Mouse (Mus musculus) megakaryocyte, embryonic 14.5 days (primary cell): Measurements from ENCODE around the gene Wnt7b. TPM values are rescaled to one million over a fixed set of nuclear protein-coding genes. Genes with fewer than 3 reads are reported as not detected.

Source experiments
- H3K27me3 ChIP-seq: replicated peaks from 2 replicates; pipeline ENCODE3; 2012; ENCODE audit warnings: inconsistent platforms
- H3K36me3 ChIP-seq: replicated peaks from 2 replicates; pipeline ENCODE3; 2012; ENCODE audit warnings: low read length, inconsistent platforms, mixed read lengths
- H3K4me1 ChIP-seq: 2 replicates; pipeline ENCODE4 v1.6.1; 2012; ENCODE audit warnings: inconsistent platforms
- H3K4me3 ChIP-seq: replicated peaks from 2 replicates; pipeline ENCODE3; 2012; ENCODE audit warnings: moderate library complexity, mild to moderate bottlenecking, inconsistent platforms
- H3K9me3 ChIP-seq: 2 replicates; pipeline ENCODE4 v1.6.1; 2012; ENCODE audit warnings: inconsistent platforms
- FLI1 ChIP-seq: IDR thresholded peaks from 2 replicates; pipeline ENCODE4 v1.6.1; 2012; ENCODE audit warnings: low read length, inconsistent platforms, mixed read lengths
- GATA1 ChIP-seq: IDR thresholded peaks from 3 replicates; pipeline ENCODE4 v1.6.1; 2012; ENCODE audit warnings: mixed read lengths, low read length, inconsistent platforms, borderline replicate concordance
- polyA plus RNA-seq: library from polyadenylated mRNA; stranded (reverse); fragments of >175 nt; gene quantifications from 2 replicates; pipeline ENCODE4 v1.2.3, GENCODE M21; 2012; ENCODE audit warnings: low replicate concordance; ENCODE audit not compliant: insufficient read depth

Wnt7b gene
- polyA plus RNA-seq, 1 experiment: not detected

DNA sequence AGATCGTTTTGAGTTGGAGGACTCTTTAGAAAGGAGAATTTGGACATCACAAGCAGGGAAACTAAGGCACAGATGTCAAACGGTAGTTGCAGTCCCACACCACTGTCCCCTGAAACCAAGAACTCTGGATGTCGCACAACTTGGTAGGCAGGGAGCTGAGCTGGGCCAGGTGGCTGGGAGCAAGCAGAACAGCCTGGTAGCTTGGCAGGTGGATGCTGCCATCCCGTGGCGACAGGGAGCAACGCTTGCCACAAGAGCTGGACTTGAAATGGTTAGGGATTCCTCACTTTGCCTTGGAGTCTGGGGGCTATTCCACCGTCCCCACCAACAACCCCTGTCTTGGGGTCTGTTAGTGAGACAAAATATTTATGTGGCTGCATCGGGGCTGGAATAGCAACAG lies 751 bp upstream of the Wnt7b start:
- Histone ChIP-seq H3K9me3 (peaks cover 26% of the 10 kb centered on the region), H3K36me3 (no peaks in the 10 kb centered on the region), H3K4me1 (peaks cover 30% of the 10 kb centered on the region), H3K27me3 (peaks cover 92% of the 10 kb centered on the region), H3K4me3 (no peak overlapping the region)
- TF ChIP-seq GATA1: no peak
- TF ChIP-seq FLI1: no peak

DNA sequence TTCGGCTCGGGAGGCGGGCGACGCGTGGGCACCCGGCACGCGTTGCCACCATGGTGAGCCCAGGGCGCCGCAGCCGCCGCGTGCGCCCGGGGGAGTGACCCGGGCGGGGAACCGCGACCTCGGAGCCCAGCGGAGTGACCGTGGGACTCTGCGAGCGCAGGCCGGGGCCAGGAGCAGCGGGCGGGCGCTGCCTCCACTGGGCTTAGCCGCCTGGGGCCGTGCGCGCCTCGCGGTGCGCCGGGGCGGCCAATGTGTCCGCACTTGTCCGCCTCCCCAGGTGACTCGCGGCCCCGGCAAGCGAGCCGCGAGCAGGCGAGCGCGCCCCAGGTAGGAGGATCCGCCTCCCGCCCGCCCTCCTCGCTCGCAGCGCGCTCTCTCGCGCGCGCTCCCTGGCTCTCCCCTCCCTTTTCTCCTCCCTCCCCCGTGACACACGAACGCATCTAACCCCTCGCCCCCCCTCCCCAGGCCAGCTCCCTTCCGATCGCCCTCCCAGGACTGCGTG lies 659 bp downstream of the Wnt7b start:
- H3K27me3 ChIP-seq: peaks cover 92% of the 10 kb centered on the region
- no peaks in the 10 kb centered on the region for H3K36me3 ChIP-seq
- no peak overlapping the region for H3K4me3 ChIP-seq
- H3K4me1 ChIP-seq: peaks cover 35% of the 10 kb centered on the region
- peaks cover 12% of the 10 kb centered on the region for H3K9me3 ChIP-seq
- TF ChIP-seq FLI1: no peak
- no peak for TF ChIP-seq GATA1

DNA sequence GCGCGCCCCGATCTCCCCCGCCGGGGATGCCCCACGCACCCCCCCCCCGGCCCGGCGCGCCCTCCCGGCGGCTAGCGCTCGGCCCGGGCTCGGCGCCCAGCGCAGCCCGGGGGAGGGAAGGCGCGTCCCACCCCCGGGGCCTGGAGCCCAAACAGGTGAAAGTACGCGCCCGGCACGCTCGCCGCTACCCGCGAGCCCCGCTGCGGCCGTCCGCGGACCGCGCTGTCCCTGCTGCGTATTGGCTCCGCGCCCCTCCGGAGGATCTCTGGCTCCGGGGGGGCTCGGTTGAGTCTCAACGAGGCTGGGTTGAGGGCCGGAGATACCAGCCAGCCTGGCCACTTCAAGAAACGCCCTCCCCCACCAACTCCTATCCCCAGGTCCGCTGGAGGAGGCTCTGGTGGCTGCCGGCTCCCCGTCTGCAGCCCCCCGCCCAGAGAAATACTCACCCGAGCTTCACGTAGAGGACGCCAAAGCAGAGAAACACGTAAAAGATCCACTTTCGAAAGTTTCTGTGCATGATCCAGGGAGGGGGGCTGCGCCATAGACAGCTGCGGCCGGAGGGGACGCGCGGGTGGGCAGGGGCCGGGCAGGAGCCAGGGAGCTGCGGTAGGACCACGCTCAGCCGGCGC lies 1.2 kb downstream of the Wnt7b start:
- TF ChIP-seq GATA1 (no peak), FLI1 (no peak)
- H3K9me3 ChIP-seq: peaks cover 6% of the 10 kb centered on the region
- H3K4me1 ChIP-seq: peaks cover 37% of the 10 kb centered on the region
- peaks cover 92% of the 10 kb centered on the region for H3K27me3 ChIP-seq
- no peak overlapping the region for H3K4me3 ChIP-seq
- H3K36me3 ChIP-seq: no peaks in the 10 kb centered on the region

DNA sequence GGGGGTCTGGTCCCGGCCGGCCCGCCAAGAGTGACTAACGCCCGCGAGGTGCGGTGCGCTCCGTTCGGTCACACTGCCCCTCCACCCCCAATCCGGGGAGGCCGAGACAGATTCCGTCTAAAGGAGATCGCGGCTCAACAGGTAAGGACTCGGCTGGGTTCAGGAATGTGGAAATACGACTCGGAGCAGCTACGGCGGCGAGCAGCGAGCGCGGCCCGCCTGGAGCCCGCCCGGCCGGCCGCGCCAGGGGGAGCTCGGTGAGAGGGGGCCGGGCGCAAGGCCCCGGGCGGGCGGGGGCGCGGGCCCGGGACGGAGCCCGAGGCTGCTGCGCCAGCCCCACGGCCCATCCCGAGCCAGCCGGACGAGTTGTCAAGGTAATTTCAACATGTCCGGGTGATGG lies 1.8 kb downstream of the Wnt7b start:
- Histone ChIP-seq H3K36me3 (no peaks in the 10 kb centered on the region), H3K27me3 (peaks cover 92% of the 10 kb centered on the region), H3K4me3 (no peak overlapping the region), H3K4me1 (peaks cover 37% of the 10 kb centered on the region), H3K9me3 (peaks cover under 1% of the 10 kb centered on the region)
- no peak for TF ChIP-seq FLI1
- no peak for TF ChIP-seq GATA1

- Histone ChIP-seq H3K27me3 (peaks cover 100% of the 10 kb centered on the region), H3K4me3 (peak overlapping the region; percentile 12), H3K9me3 (peaks cover 5% of the 10 kb centered on the region; the same call in 1 of the 2 replicates), H3K36me3 (no peaks in the 10 kb centered on the region), H3K4me1 (peaks cover 31% of the 10 kb centered on the region)
- TF ChIP-seq FLI1 (no peak), GATA1 (no peak)
These were observed 4.5 kb downstream of the Wnt7b start for GRCm38 (mm10) chr15:85577583-85578460.

DNA sequence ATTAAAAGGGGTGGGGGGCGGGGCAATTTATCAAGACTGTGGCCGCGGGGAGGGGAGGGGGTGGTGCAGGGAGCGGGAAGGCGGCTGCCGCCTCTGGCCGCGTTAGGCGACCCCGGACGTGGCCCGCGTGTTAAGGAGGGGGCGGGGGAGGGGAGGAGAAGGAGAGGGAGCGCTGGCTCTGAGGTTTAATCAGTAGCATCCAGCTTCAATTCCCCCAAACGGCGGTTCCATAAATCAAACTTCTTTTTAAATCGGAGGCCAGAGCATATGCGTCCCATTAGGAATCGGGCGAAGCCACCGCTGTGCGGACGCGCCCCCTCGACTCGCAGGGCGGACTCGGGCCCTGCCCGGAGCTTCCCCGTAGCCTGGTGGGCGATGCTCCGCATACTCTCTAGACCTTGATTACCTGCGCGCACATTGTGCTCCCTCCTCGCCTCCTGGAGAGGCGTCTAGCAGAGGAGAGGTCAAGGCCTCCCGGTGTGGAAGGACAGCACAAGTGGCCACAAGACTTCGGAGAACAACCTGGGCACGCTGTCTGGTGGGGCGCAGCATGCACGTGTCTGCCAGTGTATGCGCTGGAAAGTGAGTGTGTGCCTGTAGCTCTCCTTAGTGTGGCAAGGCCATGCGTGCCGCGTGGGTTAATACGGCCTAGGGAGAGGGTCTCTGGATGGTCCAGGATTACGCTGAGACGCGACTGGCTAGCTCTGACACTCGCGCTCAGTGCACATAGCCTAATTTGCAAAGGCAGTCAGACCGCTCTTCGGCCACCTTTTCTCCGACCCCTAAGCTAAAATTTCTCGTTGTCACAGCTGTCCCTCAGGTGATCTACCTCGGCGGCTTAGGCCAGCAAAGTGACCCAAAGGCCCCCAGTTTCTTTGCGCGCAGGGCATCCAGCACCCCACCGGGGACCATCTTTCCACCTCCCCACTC lies 5.5 kb downstream of the Wnt7b start:
- peaks cover 100% of the 10 kb centered on the region for H3K27me3 ChIP-seq
- H3K9me3 ChIP-seq: peaks cover 16% of the 10 kb centered on the region
- no peaks in the 10 kb centered on the region for H3K36me3 ChIP-seq
- peak overlapping the region; percentile 24 for H3K4me3 ChIP-seq
- TF ChIP-seq FLI1: no peak
- TF ChIP-seq GATA1: no peak
- peaks cover 25% of the 10 kb centered on the region for H3K4me1 ChIP-seq

DNA sequence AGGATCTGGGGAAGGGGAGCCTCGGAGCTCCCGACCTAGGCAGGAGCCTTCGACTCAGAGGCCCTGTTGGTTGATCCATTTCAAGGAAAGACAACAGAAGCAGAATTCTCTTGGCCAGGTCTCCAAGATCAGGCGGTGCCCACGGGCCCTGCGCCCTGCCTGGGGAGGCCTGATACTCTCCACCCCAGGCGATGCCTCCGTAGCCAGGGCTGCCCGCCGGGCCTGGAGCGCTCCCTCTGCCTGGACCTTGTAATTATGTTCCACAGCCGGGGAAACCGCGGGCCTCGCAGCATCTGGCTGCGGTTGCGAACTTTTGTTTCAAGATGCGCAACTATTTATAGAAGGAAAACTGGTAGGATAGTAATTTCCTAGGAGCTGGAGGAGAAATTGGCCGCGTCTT lies 6.2 kb downstream of the Wnt7b start:
- H3K9me3 ChIP-seq: peaks cover 18% of the 10 kb centered on the region
- peaks cover 18% of the 10 kb centered on the region for H3K4me1 ChIP-seq
- no peak overlapping the region for H3K4me3 ChIP-seq
- peaks cover 100% of the 10 kb centered on the region for H3K27me3 ChIP-seq
- no peak for TF ChIP-seq GATA1
- no peak for TF ChIP-seq FLI1
- H3K36me3 ChIP-seq: no peaks in the 10 kb centered on the region

DNA sequence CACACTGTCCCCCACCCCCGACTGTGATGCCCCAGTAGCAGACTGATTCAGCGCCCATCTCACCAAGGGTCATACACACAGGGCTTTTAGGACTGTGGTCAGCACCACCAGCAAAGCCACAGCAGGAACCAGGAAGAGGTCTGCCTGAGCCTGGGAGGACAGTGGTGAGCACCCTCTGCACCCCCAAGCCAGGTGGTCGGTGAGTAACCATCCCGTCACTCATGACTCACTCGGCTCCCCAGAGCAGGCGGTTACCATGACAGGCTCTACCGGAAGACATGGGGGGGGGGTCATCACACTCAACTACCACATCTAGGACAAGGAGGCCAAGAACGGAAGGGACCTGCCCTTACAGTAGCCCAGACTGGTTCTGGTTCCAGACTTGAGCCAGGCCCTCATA lies 7.7 kb downstream of the Wnt7b start:
- peaks cover 18% of the 10 kb centered on the region for H3K9me3 ChIP-seq
- no peak overlapping the region for H3K4me3 ChIP-seq
- peaks cover 100% of the 10 kb centered on the region for H3K27me3 ChIP-seq
- peaks cover 26% of the 10 kb centered on the region for H3K4me1 ChIP-seq
- TF ChIP-seq GATA1 (no peak), FLI1 (no peak)
- no peaks in the 10 kb centered on the region for H3K36me3 ChIP-seq

GRCm38 (mm10) chr15:85574086-85574485 lies 8.2 kb downstream of the Wnt7b start:
- Histone ChIP-seq H3K36me3 (no peaks in the 10 kb centered on the region), H3K4me1 (peaks cover 31% of the 10 kb centered on the region), H3K4me3 (no peak overlapping the region), H3K27me3 (peaks cover 100% of the 10 kb centered on the region), H3K9me3 (peaks cover 18% of the 10 kb centered on the region)
- TF ChIP-seq GATA1 (no peak), FLI1 (no peak)
